Mouse (Mus musculus) liver, postnatal 0 days (tissue): Measurements from ENCODE around the gene Itpr1.

Experiments
- CTCF ChIP-seq: sonication (generic); IDR thresholded peaks from 2 replicates; pipeline ENCODE4 v1.5.1; 2016; ENCODE audit warnings: antibody characterized with exemption, low read depth
- EP300 ChIP-seq: IDR thresholded peaks from 2 replicates; pipeline ENCODE4 v1.6.1; 2016; ENCODE audit warnings: antibody characterized with exemption, low read depth, mild to moderate bottlenecking

- TF ChIP-seq CTCF (no peak), EP300 (no peak)
These were observed 245.9 kb downstream of the Itpr1 start for GRCm38 (mm10) chr6:108458826-108459225.
